Mouse (Mus musculus) hematopoietic stem cell, adult 5-6 weeks (primary cell): ENCODE measurements at regions not wholly inside any gene's neighbourhood (a gene's known extent, or its start where the extent isn't known, plus 50 kb on each side); places are given as distances from the start of the nearest gene placed in this dataset.

Source experiments
- ATAC-seq, 2 experiments: fragments of 125-278 bp in 1 of 2; replicated peaks in 1 of 2; 2 replicates each; pipeline ENCODE4 v1.8.0; 2016 to 2017; ENCODE audit warnings: inconsistent platforms in 2 of 2, mild to moderate bottlenecking in 2 of 2, moderate number of reproducible peaks in 2 of 2, low read depth in 1 of 2, moderate TSS enrichment in 1 of 2; ENCODE audit not compliant: low FRiP score in 2 of 2, poor library complexity in 2 of 2, severe bottlenecking in 2 of 2, insufficient read depth in 1 of 2, low TSS enrichment in 1 of 2

- ATAC-seq, result no peak
These were observed 105.4 kb upstream of the Cblb start for GRCm38 (mm10) chr16:51925639-51926038.

- no peak for ATAC-seq
These were observed 97.9 kb upstream of the Cblb start for GRCm38 (mm10) chr16:51933122-51933521.

GRCm38 (mm10) chr16:51933965-51934364 lies 97.1 kb upstream of the Cblb start:
- no peak for ATAC-seq

- no peak for ATAC-seq
These were observed 93.7 kb upstream of the Cblb start for GRCm38 (mm10) chr16:51937298-51937697.

- ATAC-seq, result no peak
These were observed 92.0 kb upstream of the Cblb start for GRCm38 (mm10) chr16:51939061-51939460.

- no peak for ATAC-seq
These were observed 90.5 kb upstream of the Cblb start for GRCm38 (mm10) chr16:51940574-51940973.

- ATAC-seq, result no peak
These were observed 88.4 kb upstream of the Cblb start for GRCm38 (mm10) chr16:51942431-51943130.

GRCm38 (mm10) chr16:51967051-51967845 lies 63.8 kb upstream of the Cblb start:
- no peak for ATAC-seq
